Mouse (Mus musculus): ENCODE measurements around the gene Chst5.

GRCm38 (mm10) chr8:111920971-111921370 lies 10.7 kb upstream of the Chst5 start:
- TF ChIP-seq CTCF (IDR thresholded peaks at IDR 0.05) = no peak
- TF ChIP-seq EP300 (IDR thresholded peaks at IDR 0.05) = no peak

Data from lung, postnatal 0 days (tissue).